Mouse (Mus musculus): ENCODE measurements around the gene Hdac10.

DNA sequence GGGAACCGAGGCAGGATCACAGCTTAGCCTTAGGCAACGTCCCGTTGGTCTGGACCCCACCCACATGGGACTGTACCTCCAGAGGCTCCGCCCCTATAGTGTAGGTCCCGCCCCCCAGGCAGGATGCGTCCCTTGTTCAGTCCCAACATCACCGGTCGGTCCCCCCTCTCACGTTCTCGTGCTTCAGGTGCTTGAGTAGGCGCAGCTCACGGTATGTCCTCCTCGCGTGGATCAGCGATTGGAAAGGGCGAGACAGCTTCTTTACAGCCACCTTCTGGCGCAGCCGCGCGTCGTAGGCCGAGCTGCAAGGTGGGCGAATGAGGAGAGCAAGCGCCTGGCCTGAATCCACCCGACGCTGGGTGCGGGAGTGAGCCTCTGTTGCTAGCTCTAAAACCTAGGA, 18.0 kb upstream of the Hdac10 start:
- TF ChIP-seq POLR2A (IDR thresholded peaks at IDR 0.05; ENCODE audit: extremely low read depth, insufficient read depth, low read length) (no peak), CTCF (IDR thresholded peaks at IDR 0.05; ENCODE audit: low read depth, low read length) (no peak)
